Mouse (Mus musculus) cortical plate, adult 2 months (tissue): Measurements from ENCODE around the gene Pxdn.

Source experiments
- CTCF ChIP-seq: fragments of 200-500 bp; IDR thresholded peaks from 2 replicates; pipeline ENCODE4 v1.5.1; 2011; ENCODE audit warnings: mild to moderate bottlenecking, control low read depth, low read length; ENCODE audit not compliant: insufficient read depth; ENCODE audit errors: extremely low read depth
- POLR2A ChIP-seq: fragments of 200-500 bp; IDR thresholded peaks from 2 replicates; pipeline ENCODE4 v1.6.1; 2011; ENCODE audit warnings: mild to moderate bottlenecking, low read length, control low read depth; ENCODE audit not compliant: insufficient read depth; ENCODE audit errors: extremely low read depth

GRCm38 (mm10) chr12:30017131-30017530 is 79.7 kb downstream of the Pxdn start:
- no peak for TF ChIP-seq POLR2A
- no peak for TF ChIP-seq CTCF
